8 mouse cellular contexts compared by ENCODE assay signal in the genomic region with DNA sequence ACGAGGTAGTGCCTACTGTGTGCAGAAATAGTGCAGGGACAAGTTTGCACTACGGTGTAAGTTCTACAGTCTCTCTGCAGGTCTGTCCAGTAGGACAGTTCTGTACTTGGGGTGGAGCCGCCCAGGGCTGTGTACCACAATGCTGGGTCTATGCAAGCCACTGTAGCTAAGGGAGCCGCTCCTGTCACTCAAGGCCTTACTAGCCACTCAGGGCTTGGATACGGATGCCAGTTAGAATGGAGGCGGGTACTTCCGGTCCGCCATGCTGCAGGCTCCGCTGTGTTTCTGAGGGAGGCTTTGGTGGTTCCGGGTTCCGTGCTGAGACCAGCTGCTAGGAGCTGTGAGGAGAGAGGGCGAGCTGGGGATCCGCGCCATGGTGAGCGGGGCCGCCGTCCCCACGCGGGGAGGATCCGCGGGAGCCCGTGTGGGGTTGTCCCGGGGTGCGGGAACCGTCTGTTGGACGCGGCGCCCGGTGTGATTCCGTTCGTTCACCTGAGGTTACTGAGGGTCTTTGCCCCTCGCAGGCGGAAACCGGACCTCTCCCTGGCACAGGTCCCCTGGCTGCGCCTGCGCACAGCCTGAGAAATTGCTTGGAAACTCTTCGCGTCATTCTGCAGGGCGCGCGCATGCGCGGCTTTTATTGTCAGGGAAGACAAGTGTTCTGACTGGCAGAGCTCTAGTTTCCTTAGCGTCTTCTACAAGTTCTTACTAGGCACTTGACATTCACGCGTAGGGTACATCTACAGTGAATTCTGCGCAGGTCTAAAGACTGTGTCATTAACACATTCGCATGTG. TPM values are rescaled to one million over a fixed set of nuclear protein-coding genes. Genes with fewer than 3 reads are reported as not detected.
DNase-seq lines count a peak whose midpoint lies in the region; ATAC-seq lines count a peak whose summit lies in the region.
"Not testable (repeated sequence)": the region's sequence is repeated elsewhere in the genome, so short reads cannot be mapped to it uniquely, and the experiment has no call there.

No protein-coding gene starts in this region.

- not testable (repeated sequence) for H3K9me3 ChIP-seq in embryonic facial prominence, embryonic 13.5 days
- H3K9me3 ChIP-seq in midbrain, embryonic 10.5 days (replicated peaks), result peaks cover 25% of the 10 kb centered on the region

- peak overlapping the region; percentile 40 for H3K4me3 ChIP-seq in embryonic facial prominence, embryonic 13.5 days
- H3K4me3 ChIP-seq in midbrain, embryonic 10.5 days, result peak overlapping the region; percentile 50

- H3K9ac ChIP-seq in embryonic facial prominence, embryonic 13.5 days, result not testable (repeated sequence)

- peaks cover 24% of the 10 kb centered on the region for H3K36me3 ChIP-seq in embryonic facial prominence, embryonic 13.5 days
- H3K36me3 ChIP-seq in midbrain, embryonic 10.5 days, result peaks cover 23% of the 10 kb centered on the region

- intact Hi-C loops in left cerebral cortex, postnatal 4 days (cut with DNase I), result not testable (repeated sequence)

- ATAC-seq in embryonic facial prominence, embryonic 13.5 days (ENCODE audit: insufficient number of reproducible peaks, insufficient read depth, low FRiP score, low TSS enrichment, low read depth), result peak; percentile 99

- not testable (repeated sequence) for H3K27ac ChIP-seq in embryonic facial prominence, embryonic 13.5 days; midbrain, embryonic 10.5 days (replicated peaks)

- WGBS in embryonic facial prominence, embryonic 13.5 days, result 4% methylated on average over 14 of the region's 48 CpGs
- WGBS in midbrain, embryonic 10.5 days, result 2% methylated on average over 13 of the region's 48 CpGs

- H3K4me2 ChIP-seq in embryonic facial prominence, embryonic 13.5 days, result peak overlapping the region; percentile 53

- DNase-seq in 3T3-L1 (ENCODE audit: low read depth, low spot score), result peak; percentile 82
- DNase-seq in adrenal gland, postnatal 25 days, result peak; percentile 67
- DNase-seq in heart, adult 18-20 months, result peak; percentile 59 to 74
- peak; percentile 68 for DNase-seq in kidney, adult 11 months
- DNase-seq in left cerebral cortex, postnatal 4 days, result peak; percentile 71
- peak; percentile 79 for DNase-seq in midbrain, embryonic 10.5 days (ENCODE audit: low spot score)
- DNase-seq in right cerebral cortex, postnatal 4 days, result peak; percentile 70

- H3K27me3 ChIP-seq in embryonic facial prominence, embryonic 13.5 days; midbrain, embryonic 10.5 days (ENCODE audit: low read depth, poor library complexity, severe bottlenecking): not testable (repeated sequence)

- H3K4me1 ChIP-seq in embryonic facial prominence, embryonic 13.5 days; midbrain, embryonic 10.5 days: not testable (repeated sequence)

RNA-seq across cellular contexts. Expression of gene Zfp873, which starts 51.0 kb away (rescaled TPM):
- total RNA-seq in adrenal gland, postnatal 25 days (2021), result 7.8 and 10.5 TPM in 2 replicates
- 15.2 and 16.7 TPM in 2 replicates for polyA plus RNA-seq in embryonic facial prominence, embryonic 13.5 days (2015; fragmentation: Nextera tagmentation; extraction: Ambion mirVana)
- total RNA-seq in heart, adult 18-20 months (2021), result 1 to 10 TPM; 4.6 to 4.8 TPM
- 10 to 100 TPM; 15.5 to 16.8 TPM for total RNA-seq in left cerebral cortex, postnatal 4 days (2021)
- 17.0 and 18.2 TPM in 2 replicates for polyA plus RNA-seq in midbrain, embryonic 10.5 days (2016; fragmentation: Nextera tagmentation; extraction: Ambion mirVana)
